Mouse (Mus musculus) kidney, adult 11 months (tissue): ENCODE data around the gene Nppb.

Source experiments
- DNase-seq: peaks from one replicate; pipeline ENCODE4 v3.0.0; 2022

The Nppb gene

GRCm38 (mm10) chr4:147977726-147978125, 7.9 kb upstream of the Nppb start:
- peak; percentile 63 for DNase-seq

- no peak for DNase-seq
These were observed 7.2 kb upstream of the Nppb start for GRCm38 (mm10) chr4:147978391-147978790.

GRCm38 (mm10) chr4:147979441-147979860, 6.1 kb upstream of the Nppb start:
- DNase-seq = no peak

- no peak for DNase-seq
These were observed 8.0 kb downstream of the Nppb start for GRCm38 (mm10) chr4:147993571-147994095.

- no peak for DNase-seq
These were observed 9.7 kb downstream of the Nppb start for GRCm38 (mm10) chr4:147995311-147995710.

GRCm38 (mm10) chr4:148000202-148000772, 14.7 kb downstream of the Nppb start, which contains the start of gene Nppa:
Gene Nppa (plus strand): TSS chr4:148000722.
- no peak for DNase-seq

GRCm38 (mm10) chr4:148001013-148001789, 15.6 kb downstream of the Nppb start:
- no peak for DNase-seq

GRCm38 (mm10) chr4:148001866-148002265, 16.3 kb downstream of the Nppb start:
- no peak for DNase-seq

GRCm38 (mm10) chr4:148004361-148004760, 18.8 kb downstream of the Nppb start:
- peak; percentile 34 for DNase-seq

- DNase-seq = peak; percentile 43
These were observed 22.8 kb downstream of the Nppb start for GRCm38 (mm10) chr4:148008412-148008811.

GRCm38 (mm10) chr4:148009641-148010040, 24.1 kb downstream of the Nppb start:
- DNase-seq = peak; percentile 71

- DNase-seq = no peak
These were observed 25.7 kb downstream of the Nppb start for GRCm38 (mm10) chr4:148011332-148011731.

- peak; percentile 45 for DNase-seq
These were observed 26.6 kb downstream of the Nppb start for GRCm38 (mm10) chr4:148012216-148012615.

- peak; percentile 23 for DNase-seq
These were observed 29.8 kb downstream of the Nppb start for GRCm38 (mm10) chr4:148015418-148015817.

GRCm38 (mm10) chr4:148016981-148017380, 31.4 kb downstream of the Nppb start:
- peak; percentile 77 for DNase-seq

GRCm38 (mm10) chr4:148018410-148018809, 32.8 kb downstream of the Nppb start:
- no peak for DNase-seq

GRCm38 (mm10) chr4:148024003-148024402, 38.4 kb downstream of the Nppb start:
- peak; percentile 84 for DNase-seq

- DNase-seq = peak; percentile 64
These were observed 43.7 kb downstream of the Nppb start for GRCm38 (mm10) chr4:148029297-148029696.

- peak; percentile 83 for DNase-seq
These were observed 44.9 kb downstream of the Nppb start for GRCm38 (mm10) chr4:148030506-148030905.

- DNase-seq = no peak
These were observed 48.3 kb downstream of the Nppb start for GRCm38 (mm10) chr4:148033858-148034410.

GRCm38 (mm10) chr4:148035440-148035839, 49.9 kb downstream of the Nppb start:
- DNase-seq = no peak
